Comparison of ENCODE assay signal across 15 mouse cellular contexts in genomic region chr7:89423194-89423593, GRCm38 (mm10). TPM values are rescaled to one million over a fixed set of nuclear protein-coding genes. Genes with fewer than 3 reads are reported as not detected.
DNase-seq lines count a peak whose midpoint lies in the region; ATAC-seq and TF ChIP-seq lines count a peak whose summit lies in the region.
"Had no signal": no experiment of that assay in that cellular context is flagged by ENCODE, and none has a peak within 500 bp of the region (broad histone marks: within the 10 kb centered on the region; RNA-seq: fewer than 3 reads in every experiment).

No protein-coding gene starts in this region.

- H3K27ac ChIP-seq in ES-E14 (ENCODE audit: insufficient read depth, low read depth, low read length, poor library complexity, severe bottlenecking) = no peak overlapping the region
- H3K27ac ChIP-seq in intestine, embryonic 15.5 days = no peak overlapping the region
- H3K27ac ChIP-seq: heart, embryonic 13.5 days; hindbrain, embryonic 15.5 days; lung, embryonic 15.5 days; midbrain, embryonic 15.5 days; neural tube, embryonic 13.5 days had no signal

- in situ Hi-C loops in ES-E14 (cut with MboI; ENCODE audit: low sequenced_read_pairs in 2 of 2, unreplicated experiment in 2 of 2) = loop anchor here in 1 of 2 experiments (25.0 kb wide), 1 partner anchor 261 kb away; no protein-coding TSS in a partner anchor

- DNase-seq in adrenal gland, adult (ENCODE audit: inconsistent age in 2 of 2, low spot score in 1 of 2) = peak; percentile 15 to 75
- DNase-seq in adrenal gland, postnatal 25 days = no peak
- DNase-seq in ES-E14 (ENCODE audit: low read depth, low spot score) (no peak), liver (peak; percentile 18)
- DNase-seq in Muller cell, postnatal 12 days (ENCODE audit: inconsistent ontology term) = no peak
- DNase-seq in lung, postnatal 10 days = no peak
- DNase-seq in lung, adult 2 months = no peak
- DNase-seq: cerebellum, postnatal 10 days; gastrocnemius, postnatal 25 days had no signal

- H3K36me3 ChIP-seq in ES-E14 (ENCODE audit: control insufficient read depth, insufficient read depth, low read length, poor library complexity, severe bottlenecking) = no peaks in the 10 kb centered on the region
- no peaks in the 10 kb centered on the region for H3K36me3 ChIP-seq in intestine, embryonic 15.5 days
- H3K36me3 ChIP-seq: heart, embryonic 13.5 days; hindbrain, embryonic 15.5 days; lung, embryonic 15.5 days; midbrain, embryonic 15.5 days; neural tube, embryonic 13.5 days had no signal

- no peak overlapping the region for H3K9ac ChIP-seq in ES-E14 (ENCODE audit: insufficient read depth, low read depth, low read length, poor library complexity, severe bottlenecking)
- no peak overlapping the region for H3K9ac ChIP-seq in intestine, embryonic 15.5 days
- H3K9ac ChIP-seq: heart, embryonic 13.5 days; hindbrain, embryonic 15.5 days; lung, embryonic 15.5 days; midbrain, embryonic 15.5 days; neural tube, embryonic 13.5 days had no signal

- 13% methylated on average over 5 of the region's 5 CpGs for WGBS in intestine, embryonic 15.5 days
- 41% methylated on average over 5 of the region's 5 CpGs for WGBS in lung, adult 2 months

- no peaks in the 10 kb centered on the region for H3K4me1 ChIP-seq in ES-E14 (ENCODE audit: control insufficient read depth in 2 of 2, insufficient read depth in 2 of 2, low read length in 2 of 2, poor library complexity in 1 of 2)
- H3K4me1 ChIP-seq in intestine, embryonic 15.5 days (replicated peaks) = 0 out of 2 replicates have a peak, but pooled peaks cover 9% of the 10 kb centered on the region
- H3K4me1 ChIP-seq in lung, adult 2 months (ENCODE audit: control insufficient read depth, insufficient read depth, low read length) = peaks cover 3% of the 10 kb centered on the region
- H3K4me1 ChIP-seq: hindbrain, embryonic 15.5 days; midbrain, embryonic 15.5 days; neural tube, embryonic 13.5 days had no signal

- peak; percentile 81 for ATAC-seq in intestine, embryonic 15.5 days
- ATAC-seq: midbrain, embryonic 15.5 days had no signal

- H3K27me3 ChIP-seq in intestine, embryonic 15.5 days (replicated peaks) = no peaks in the 10 kb centered on the region
- H3K27me3 ChIP-seq: heart, embryonic 13.5 days; hindbrain, embryonic 15.5 days; lung, embryonic 15.5 days; midbrain, embryonic 15.5 days; neural tube, embryonic 13.5 days had no signal

- H3K9me3 ChIP-seq in ES-E14 (ENCODE audit: control insufficient read depth, insufficient read depth, low read depth, low read length) = no peaks in the 10 kb centered on the region
- H3K9me3 ChIP-seq in intestine, embryonic 15.5 days = no peaks in the 10 kb centered on the region
- H3K9me3 ChIP-seq: heart, embryonic 13.5 days; hindbrain, embryonic 15.5 days; lung, embryonic 15.5 days; midbrain, embryonic 15.5 days; neural tube, embryonic 13.5 days had no signal

- TF ChIP-seq CTCF in lung, adult 2 months (IDR thresholded peaks at IDR 0.05; ENCODE audit: insufficient read depth, low read length) = no peak

- H3K4me3 ChIP-seq in ES-E14 (ENCODE audit: insufficient read depth in 1 of 2, low read depth in 1 of 2, low read length in 2 of 2, poor library complexity in 1 of 2, severe bottlenecking in 1 of 2) = no peak overlapping the region
- no peak overlapping the region for H3K4me3 ChIP-seq in intestine, embryonic 15.5 days (replicated peaks)
- H3K4me3 ChIP-seq in lung, adult 2 months (replicated peaks; ENCODE audit: extremely low read depth, low read depth, low read length) = no peak overlapping the region
- H3K4me3 ChIP-seq: heart, embryonic 13.5 days; hindbrain, embryonic 15.5 days; lung, embryonic 15.5 days; midbrain, embryonic 15.5 days; neural tube, embryonic 13.5 days had no signal

- no peak overlapping the region for H3K4me2 ChIP-seq in intestine, embryonic 15.5 days (replicated peaks)
- H3K4me2 ChIP-seq: heart, embryonic 13.5 days; hindbrain, embryonic 15.5 days; lung, embryonic 15.5 days; midbrain, embryonic 15.5 days; neural tube, embryonic 13.5 days had no signal

- TF ChIP-seq POLR2A in lung, adult 2 months (IDR thresholded peaks at IDR 0.05; ENCODE audit: borderline replicate concordance, extremely low read depth, low read depth, low read length) = no peak

TF ChIP-seq in ES-E14, 5 proteins besides CTCF, POLR2A, EP300 and RAD21:
- no peak for TF ChIP-seq HCFC1 (IDR thresholded peaks at IDR 0.05; ENCODE audit: borderline replicate concordance, insufficient read depth, low read length)
- TF ChIP-seq ZC3H11A (IDR thresholded peaks at IDR 0.05; ENCODE audit: borderline replicate concordance, low read depth, low read length) = no peak
- TF ChIP-seq MAFK (IDR thresholded peaks at IDR 0.05; ENCODE audit: insufficient read depth, low read depth, low read length) = 0 out of 2 replicates have a peak, but pooled peaks have one; percentile 47
- TF ChIP-seq ZNF384 (IDR thresholded peaks at IDR 0.05; ENCODE audit: low read depth, low read length) = peak; percentile 81; the same call in 1 of the 2 replicates
- TF ChIP-seq CHD2 (IDR thresholded peaks at IDR 0.05; ENCODE audit: low read depth, low read length) = no peak

RNA-seq across cellular contexts. Expression of gene Fzd4, which starts 19.0 kb away (rescaled TPM):
- total RNA-seq in adrenal gland, postnatal 25 days (2021) = 28.5 and 36.0 TPM in 2 replicates
- total RNA-seq in ES-E14 (2012; rRNA removed) = 2.2 and 3.0 TPM in 2 replicates
- 9.1 and 9.5 TPM in 2 replicates for polyA plus RNA-seq in intestine, embryonic 15.5 days (2015; fragmentation: Nextera tagmentation; extraction: Ambion mirVana)
- 27.8 and 34.5 TPM in 2 replicates for polyA plus RNA-seq in lung, adult 2 months (2012; rRNA removed)

RNA-seq across cellular contexts. Expression of gene Tmem135, which starts 19.2 kb away (rescaled TPM):
- total RNA-seq in adrenal gland, postnatal 25 days (2021) = 113 and 135 TPM in 2 replicates
- 19.0 and 29.2 TPM in 2 replicates for total RNA-seq in ES-E14 (2012; rRNA removed)
- 42.4 and 43.8 TPM in 2 replicates for polyA plus RNA-seq in intestine, embryonic 15.5 days (2015; fragmentation: Nextera tagmentation; extraction: Ambion mirVana)
- polyA plus RNA-seq in lung, adult 2 months (2012; rRNA removed) = 48.9 and 52.7 TPM in 2 replicates

Comparison
In these comparisons a context has a peak if more than half of its experiments do, and no peak if none do; other contexts are left out.
1. DNase-seq: peak in adrenal gland, adult (2 of 2) and liver (single experiment); none in adrenal gland, postnatal 25 days (single experiment), ES-E14 (single experiment), Muller cell, postnatal 12 days (single experiment), lung, postnatal 10 days (single experiment) and lung, adult 2 months (single experiment).